25 mouse cellular contexts compared by ENCODE assay signal in the genomic region with DNA sequence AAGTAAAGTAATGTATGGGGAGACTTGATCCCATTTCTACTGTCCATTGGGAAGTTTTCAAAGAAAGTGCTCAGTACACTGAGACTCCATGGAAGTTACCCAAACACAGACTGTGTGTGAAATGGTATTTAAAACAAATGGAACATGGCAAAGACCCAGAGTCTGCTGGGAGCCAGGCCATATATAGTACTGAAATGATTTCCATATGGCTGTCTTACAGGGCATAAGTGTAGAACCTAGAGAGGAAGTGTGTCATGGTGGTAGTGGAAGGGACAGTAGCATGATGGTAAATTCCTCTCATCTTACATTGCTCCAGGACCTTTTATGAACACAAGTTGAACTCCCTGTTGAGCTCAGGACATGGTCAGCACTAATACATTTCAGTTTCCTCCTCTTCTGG. TPM values are rescaled to one million over a fixed set of nuclear protein-coding genes. Genes with fewer than 3 reads are reported as not detected.
DNase-seq lines count a peak whose midpoint lies in the region; ATAC-seq and TF ChIP-seq lines count a peak whose summit lies in the region.
"Had no signal": no experiment of that assay in that cellular context is flagged by ENCODE, and none has a peak within 500 bp of the region (broad histone marks: within the 10 kb centered on the region; RNA-seq: fewer than 3 reads in every experiment).

No protein-coding gene starts in this region.

- no peak for TF ChIP-seq POLR2A in lung, adult 2 months (IDR thresholded peaks at IDR 0.05; ENCODE audit: borderline replicate concordance, extremely low read depth, low read depth, low read length)

- H3K27ac ChIP-seq in lung, embryonic 16.5 days (ENCODE audit: low read length) = no peak overlapping the region
- no peak overlapping the region for H3K27ac ChIP-seq in hindbrain, embryonic 14.5 days
- H3K27ac ChIP-seq: embryonic facial prominence, embryonic 13.5 days; heart, embryonic 15.5 days had no signal

- no peaks in the 10 kb centered on the region for H3K36me3 ChIP-seq in lung, embryonic 16.5 days (ENCODE audit: control insufficient read depth, insufficient read depth, low read length)
- H3K36me3 ChIP-seq in hindbrain, embryonic 14.5 days (replicated peaks; ENCODE audit: control insufficient read depth, insufficient read depth) = no peaks in the 10 kb centered on the region
- H3K36me3 ChIP-seq: embryonic facial prominence, embryonic 13.5 days; G1E; heart, embryonic 15.5 days had no signal

- ATAC-seq in lung, embryonic 16.5 days (ENCODE audit: low read depth) = peak; percentile 76
- no peak for ATAC-seq in hindbrain, embryonic 14.5 days (ENCODE audit: low FRiP score)
- ATAC-seq: activated CD4-positive, CD25-positive, alpha-beta regulatory T cell, adult 4 months; CD4-positive, CD25-positive, alpha-beta regulatory T cell, adult 4 months; forebrain, embryonic 16.5 days; hindbrain, embryonic 16.5 days; inflammation-experienced regulatory T-cells, adult 6 months; Patski had no signal

- no peak for TF ChIP-seq CTCF in lung, adult 2 months (IDR thresholded peaks at IDR 0.05; ENCODE audit: insufficient read depth, low read length)

- H3K9me3 ChIP-seq in lung, embryonic 16.5 days (ENCODE audit: control insufficient read depth, low read length) = no peaks in the 10 kb centered on the region
- H3K9me3 ChIP-seq in hindbrain, embryonic 14.5 days (ENCODE audit: control insufficient read depth, low read length) = no peaks in the 10 kb centered on the region
- H3K9me3 ChIP-seq: embryonic facial prominence, embryonic 13.5 days; G1E; heart, embryonic 15.5 days had no signal

- DNase-seq in heart, adult 11 months = peak; percentile 55
- no peak for DNase-seq in heart, postnatal 4 days
- DNase-seq in lung, adult 2 months = no peak
- DNase-seq in 3T3-L1 (ENCODE audit: low read depth, low spot score) (peak; percentile 61), NIH3T3 (ENCODE audit: low read depth) (peak; percentile 88)
- DNase-seq in urinary bladder, postnatal 36 days (ENCODE audit: low spot score in 2 of 2) = no peak
- DNase-seq in hindbrain, embryonic 14.5 days (ENCODE audit: low spot score) = no peak
- DNase-seq: adrenal gland, postnatal 14 days; B cell, adult 2 months; cerebellum, adult 11-12 months; cerebellum, adult 9-10 months; cerebellum, postnatal 25 days; gastrocnemius, postnatal 36 days; heart, adult 18-20 months had no signal

- no peaks in the 10 kb centered on the region for H3K4me1 ChIP-seq in lung, embryonic 16.5 days (replicated peaks; ENCODE audit: control insufficient read depth, insufficient read depth, low read length)
- no peaks in the 10 kb centered on the region for H3K4me1 ChIP-seq in lung, adult 2 months (ENCODE audit: control insufficient read depth, insufficient read depth, low read length)
- no peaks in the 10 kb centered on the region for H3K4me1 ChIP-seq in hindbrain, embryonic 14.5 days (replicated peaks; ENCODE audit: control insufficient read depth, insufficient read depth, low read length)
- H3K4me1 ChIP-seq: embryonic facial prominence, embryonic 13.5 days; heart, embryonic 15.5 days had no signal

- H3K4me2 ChIP-seq in lung, embryonic 16.5 days (ENCODE audit: low read depth, low read length) = no peak overlapping the region
- no peak overlapping the region for H3K4me2 ChIP-seq in hindbrain, embryonic 14.5 days (replicated peaks)
- H3K4me2 ChIP-seq: embryonic facial prominence, embryonic 13.5 days; heart, embryonic 11.5 days; heart, embryonic 15.5 days had no signal

- no peaks in the 10 kb centered on the region for H3K27me3 ChIP-seq in lung, embryonic 16.5 days (ENCODE audit: control insufficient read depth, insufficient read depth, low read depth, low read length)
- no peaks in the 10 kb centered on the region for H3K27me3 ChIP-seq in hindbrain, embryonic 14.5 days (ENCODE audit: control insufficient read depth, insufficient read depth, low read length)
- H3K27me3 ChIP-seq: embryonic facial prominence, embryonic 13.5 days; heart, embryonic 15.5 days; Patski had no signal

- H3K9ac ChIP-seq in lung, embryonic 16.5 days (ENCODE audit: low read length) = no peak overlapping the region
- H3K9ac ChIP-seq in hindbrain, embryonic 14.5 days = no peak overlapping the region
- H3K9ac ChIP-seq: embryonic facial prominence, embryonic 13.5 days; heart, embryonic 15.5 days had no signal

- H3K4me3 ChIP-seq in lung, embryonic 16.5 days (ENCODE audit: low read length) = no peak overlapping the region
- H3K4me3 ChIP-seq in lung, adult 2 months (replicated peaks; ENCODE audit: extremely low read depth, low read depth, low read length) = no peak overlapping the region
- no peak overlapping the region for H3K4me3 ChIP-seq in hindbrain, embryonic 14.5 days (replicated peaks; ENCODE audit: low read length)
- H3K4me3 ChIP-seq: embryonic facial prominence, embryonic 13.5 days; heart, embryonic 15.5 days had no signal

RNA-seq across cellular contexts. Expression of gene Nedd9, which starts 43.2 kb away (rescaled TPM):
- 10 to 100 TPM; 40.2 to 40.3 TPM for total RNA-seq in heart, postnatal 4 days (2021)
- 76.1 and 77.6 TPM in 2 replicates for polyA plus RNA-seq in lung, embryonic 16.5 days (2015; fragmentation: Nextera tagmentation; extraction: Ambion mirVana)
- polyA plus RNA-seq in lung, adult 2 months (2012; rRNA removed) = 49.2 and 60.8 TPM in 2 replicates
- polyA plus RNA-seq in hindbrain, embryonic 14.5 days (2014; fragmentation: Nextera tagmentation; extraction: Ambion mirVana) = 15.2 and 16.0 TPM in 2 replicates
- polyA plus RNA-seq: G1E had no signal

Comparison
In these comparisons a context has a peak if more than half of its experiments do, and no peak if none do; other contexts are left out.
1. DNase-seq: peak in heart, adult 11 months (single experiment), 3T3-L1 (single experiment) and NIH3T3 (single experiment); none in heart, postnatal 4 days (single experiment), lung, adult 2 months (single experiment), urinary bladder, postnatal 36 days (0 of 2) and hindbrain, embryonic 14.5 days (single experiment).